Mouse (Mus musculus): ENCODE data around the gene Khdc4. TPM values are rescaled to one million over a fixed set of nuclear protein-coding genes. Genes with fewer than 3 reads are reported as not detected.

The Khdc4 gene
- 80.4 and 93.3 TPM in 2 replicates for total RNA-seq (2014; rRNA removed)
- 45.9 and 55.1 TPM in 2 replicates for polyA plus RNA-seq (2015; fragmentation: Nextera tagmentation; extraction: Ambion mirVana)

DNA sequence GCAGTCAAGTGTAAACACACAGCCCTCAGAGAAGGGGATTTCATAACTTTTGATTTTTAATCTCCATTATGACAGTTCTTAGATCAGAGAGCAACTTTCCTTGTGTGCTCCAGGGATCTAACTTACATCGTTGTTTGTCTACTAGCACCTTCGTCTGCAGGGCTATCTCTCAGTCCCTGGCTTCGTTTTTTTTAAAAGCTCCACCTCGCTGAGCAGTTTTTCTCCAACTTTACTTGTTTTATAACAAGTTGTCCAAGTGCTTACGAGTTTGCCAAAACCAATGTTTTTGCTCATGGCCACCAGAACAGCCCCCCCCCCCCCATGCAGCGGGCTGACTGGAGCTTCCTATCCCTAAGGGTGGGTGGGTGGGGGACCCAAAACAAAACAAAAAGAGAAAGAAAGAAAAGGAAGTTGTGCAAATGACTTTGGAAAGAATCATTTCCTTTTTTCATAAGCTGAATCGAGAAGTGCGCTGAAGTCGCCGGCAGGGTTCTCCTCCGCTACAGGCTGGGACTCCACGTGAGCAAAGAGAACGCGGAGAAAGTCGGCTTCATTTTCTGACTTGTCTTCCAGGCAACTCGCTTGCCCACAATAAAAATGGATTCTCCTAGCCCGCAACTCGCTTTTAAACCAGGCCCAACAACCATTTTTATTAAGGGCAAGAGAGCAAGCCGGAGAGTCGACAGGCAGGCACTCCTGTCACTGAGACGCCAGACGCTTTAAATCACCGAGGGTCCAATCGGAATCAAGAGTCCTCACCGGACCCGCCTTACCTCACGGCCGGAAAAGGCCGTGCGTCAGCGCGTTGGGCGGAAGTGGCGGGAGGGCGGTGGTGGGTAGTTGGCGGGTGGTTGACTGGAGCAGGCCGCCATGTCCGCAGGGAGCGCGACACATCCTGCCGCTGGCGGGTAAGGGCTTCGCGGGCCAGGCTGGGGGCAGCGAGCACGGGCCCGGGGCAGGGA lies at the start of gene Khdc4:
Gene Khdc4, plus strand, starts transcription at position 824 of the 962 bp plus-strand sequence.
- under 1% methylated on average over 47 of the region's 47 CpGs for WGBS
- Histone ChIP-seq H3K4me2 (ENCODE audit: low read depth) (peak within 1 kb of the TSS; percentile 77), H3K27me3 (ENCODE audit: insufficient read depth, low read length) (no peaks in the 10 kb centered on the region), H3K9ac (peak within 1 kb of the TSS; percentile 98), H3K36me3 (ENCODE audit: insufficient read depth) (peaks cover 15% of the 10 kb centered on the region), H3K4me3 (ENCODE audit: low read depth, low read length) (peak within 1 kb of the TSS; percentile 96), H3K27ac (ENCODE audit: low read depth, low read length) (peak within 1 kb of the TSS; percentile 99), H3K9me3 (ENCODE audit: low read length) (no peaks in the 10 kb centered on the region), H3K4me1 (ENCODE audit: insufficient read depth) (0 out of 2 replicates have a peak, but pooled peaks cover 6% of the 10 kb centered on the region)
- no peak; the same call in 1 of the 2 replicates for TF ChIP-seq CTCF (IDR thresholded peaks at IDR 0.05; ENCODE audit: low read depth)
- peak; percentile 99 for ATAC-seq
- peak; percentile 98 for DNase-seq

DNA sequence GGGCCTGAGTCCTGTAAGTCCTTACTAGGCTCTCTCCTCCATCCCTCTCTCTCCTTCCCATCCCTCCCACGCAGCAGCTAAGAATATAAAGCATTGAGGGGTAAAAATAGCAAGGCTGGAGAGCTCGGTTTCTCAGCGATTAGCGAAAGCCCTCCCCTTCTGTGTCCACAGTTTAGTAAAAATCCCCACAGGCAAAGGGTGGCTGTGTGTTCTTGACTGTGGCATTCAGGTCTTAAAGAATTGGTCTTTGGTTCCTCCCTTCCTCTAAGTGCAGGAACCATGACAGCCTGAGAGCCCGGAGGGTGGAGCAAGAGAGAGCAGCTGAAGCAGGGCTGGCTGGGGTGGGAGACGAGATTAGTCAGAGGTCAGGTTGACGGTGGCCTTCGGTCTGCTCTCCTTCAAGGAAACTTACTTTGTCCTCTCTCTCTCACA lies 49.0 kb upstream of the Khdc4 start:
- Histone ChIP-seq H3K4me1 (ENCODE audit: insufficient read depth) (no peaks in the 10 kb centered on the region), H3K27ac (ENCODE audit: low read depth, low read length) (0 out of 2 replicates have a peak overlapping the region, but pooled peaks have one; percentile 15), H3K27me3 (ENCODE audit: insufficient read depth, low read length) (no peaks in the 10 kb centered on the region), H3K36me3 (ENCODE audit: insufficient read depth) (peaks cover 82% of the 10 kb centered on the region), H3K4me3 (ENCODE audit: low read depth, low read length) (no peak overlapping the region), H3K9me3 (ENCODE audit: low read length) (no peaks in the 10 kb centered on the region), H3K4me2 (ENCODE audit: low read depth) (no peak overlapping the region), H3K9ac (no peak overlapping the region)
- DNase-seq (no peak), ATAC-seq (no peak)
- no peak for TF ChIP-seq CTCF (IDR thresholded peaks at IDR 0.05; ENCODE audit: low read depth)
- WGBS = 87% methylated on average over 8 of the region's 8 CpGs

DNA sequence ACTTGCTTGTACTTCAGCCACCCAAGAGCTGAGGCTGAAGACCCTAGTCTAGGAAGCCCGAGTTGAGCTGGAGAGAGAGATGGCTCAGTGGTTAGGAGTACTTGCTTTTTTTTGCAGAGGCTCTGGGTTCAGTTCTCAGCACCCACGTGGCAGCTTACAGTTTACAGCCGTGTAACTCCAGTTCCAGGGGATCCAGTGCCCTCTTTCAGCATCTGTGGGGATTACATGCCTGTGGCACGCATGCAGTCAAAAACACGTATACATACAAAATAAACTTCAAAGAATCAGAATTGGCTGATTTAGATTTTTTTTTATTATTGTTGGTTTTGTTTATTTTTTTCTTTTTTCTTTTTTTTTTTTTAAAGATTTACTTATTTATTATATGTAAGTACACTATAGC lies 48.5 kb upstream of the Khdc4 start:
- no peaks in the 10 kb centered on the region for H3K27me3 ChIP-seq (ENCODE audit: insufficient read depth, low read length)
- H3K4me1 ChIP-seq (ENCODE audit: insufficient read depth) = no peaks in the 10 kb centered on the region
- no peaks in the 10 kb centered on the region for H3K9me3 ChIP-seq (ENCODE audit: low read length)
- H3K4me2 ChIP-seq (ENCODE audit: low read depth) = no peak overlapping the region
- WGBS = 95% methylated on average over 5 of the region's 5 CpGs
- DNase-seq = no peak
- H3K9ac ChIP-seq = no peak overlapping the region
- ATAC-seq = no peak
- H3K36me3 ChIP-seq (ENCODE audit: insufficient read depth) = peaks cover 82% of the 10 kb centered on the region
- no peak overlapping the region for H3K4me3 ChIP-seq (ENCODE audit: low read depth, low read length)
- TF ChIP-seq CTCF (IDR thresholded peaks at IDR 0.05; ENCODE audit: low read depth) = no peak
- no peak overlapping the region for H3K27ac ChIP-seq (ENCODE audit: low read depth, low read length)

DNA sequence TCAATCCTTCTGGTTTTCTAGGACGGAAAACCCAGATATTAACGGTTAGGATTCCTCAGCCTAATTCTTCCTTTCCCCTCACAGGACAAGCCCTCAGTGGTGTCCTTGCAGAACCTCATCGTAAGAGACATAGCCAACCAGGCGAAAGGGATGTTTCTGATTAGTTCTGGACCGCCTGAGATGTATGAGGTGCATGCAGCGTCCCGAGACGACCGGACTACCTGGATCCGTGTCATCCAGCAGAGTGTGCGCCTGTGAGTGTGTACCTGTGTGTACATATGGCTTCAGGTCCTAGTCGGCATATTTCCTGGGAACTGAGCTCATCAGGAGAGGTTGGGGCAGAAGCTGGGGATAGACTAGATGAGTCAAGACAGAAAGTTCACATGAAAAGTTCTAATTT lies 46.4 kb upstream of the Khdc4 start:
- no peak overlapping the region for H3K27ac ChIP-seq (ENCODE audit: low read depth, low read length)

GRCm38 (mm10) chr3:88640676-88641075 lies 44.9 kb upstream of the Khdc4 start:
- Histone ChIP-seq H3K27me3 (ENCODE audit: insufficient read depth, low read length) (no peaks in the 10 kb centered on the region), H3K36me3 (ENCODE audit: insufficient read depth) (peaks cover 80% of the 10 kb centered on the region), H3K4me2 (ENCODE audit: low read depth) (no peak overlapping the region), H3K4me3 (ENCODE audit: low read depth, low read length) (no peak overlapping the region), H3K9me3 (ENCODE audit: low read length) (no peaks in the 10 kb centered on the region), H3K4me1 (ENCODE audit: insufficient read depth) (no peaks in the 10 kb centered on the region), H3K27ac (ENCODE audit: low read depth, low read length) (no peak overlapping the region), H3K9ac (no peak overlapping the region)
- peak; percentile 80 for TF ChIP-seq CTCF (IDR thresholded peaks at IDR 0.05; ENCODE audit: low read depth)
- ATAC-seq (peak; percentile 84), DNase-seq (peak; percentile 79)
- WGBS = 82% methylated on average over 1 of the region's 1 CpGs

More for the DNA sequence above, 46.4 kb upstream of the Khdc4 start:
- ATAC-seq (no peak), DNase-seq (no peak)
- H3K9me3 ChIP-seq (ENCODE audit: low read length) = no peaks in the 10 kb centered on the region
- H3K4me2 ChIP-seq (ENCODE audit: low read depth) = no peak overlapping the region
- H3K27me3 ChIP-seq (ENCODE audit: insufficient read depth, low read length) = no peaks in the 10 kb centered on the region
- TF ChIP-seq CTCF (IDR thresholded peaks at IDR 0.05; ENCODE audit: low read depth) = no peak
- H3K9ac ChIP-seq = no peak overlapping the region
- H3K4me3 ChIP-seq (ENCODE audit: low read depth, low read length) = no peak overlapping the region
- H3K36me3 ChIP-seq (ENCODE audit: insufficient read depth) = peaks cover 82% of the 10 kb centered on the region
- WGBS = 96% methylated on average over 12 of the region's 12 CpGs
- no peaks in the 10 kb centered on the region for H3K4me1 ChIP-seq (ENCODE audit: insufficient read depth)

DNA sequence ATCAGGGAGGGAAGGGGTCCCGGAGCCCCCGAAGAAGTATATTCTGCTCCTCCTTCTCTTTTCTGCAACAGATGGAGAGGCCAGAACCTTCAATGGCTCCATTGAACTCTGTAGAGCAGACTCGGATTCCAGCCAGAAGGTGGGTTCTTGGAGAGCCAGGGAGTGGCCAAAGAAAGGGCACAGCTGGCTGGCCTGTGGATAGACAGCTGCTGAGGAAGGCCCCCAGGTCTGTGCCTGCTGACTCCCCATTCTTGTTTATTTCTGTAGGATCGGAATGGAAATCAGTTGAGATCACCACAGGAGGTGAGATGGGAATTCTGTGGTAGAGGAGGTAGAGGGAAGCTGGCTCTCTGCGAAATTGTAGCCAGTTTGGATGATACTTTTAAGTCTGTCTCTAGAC lies 42.5 kb upstream of the Khdc4 start:
- WGBS = 79% methylated on average over 5 of the region's 5 CpGs
- Histone ChIP-seq H3K4me2 (ENCODE audit: low read depth) (no peak overlapping the region), H3K9ac (no peak overlapping the region), H3K4me1 (ENCODE audit: insufficient read depth) (no peaks in the 10 kb centered on the region), H3K27me3 (ENCODE audit: insufficient read depth, low read length) (no peaks in the 10 kb centered on the region), H3K36me3 (ENCODE audit: insufficient read depth) (peaks cover 84% of the 10 kb centered on the region), H3K4me3 (ENCODE audit: low read depth, low read length) (no peak overlapping the region), H3K9me3 (ENCODE audit: low read length) (no peaks in the 10 kb centered on the region), H3K27ac (ENCODE audit: low read depth, low read length) (no peak overlapping the region)
- no peak for TF ChIP-seq CTCF (IDR thresholded peaks at IDR 0.05; ENCODE audit: low read depth)
- DNase-seq = no peak
- ATAC-seq = no peak

DNA sequence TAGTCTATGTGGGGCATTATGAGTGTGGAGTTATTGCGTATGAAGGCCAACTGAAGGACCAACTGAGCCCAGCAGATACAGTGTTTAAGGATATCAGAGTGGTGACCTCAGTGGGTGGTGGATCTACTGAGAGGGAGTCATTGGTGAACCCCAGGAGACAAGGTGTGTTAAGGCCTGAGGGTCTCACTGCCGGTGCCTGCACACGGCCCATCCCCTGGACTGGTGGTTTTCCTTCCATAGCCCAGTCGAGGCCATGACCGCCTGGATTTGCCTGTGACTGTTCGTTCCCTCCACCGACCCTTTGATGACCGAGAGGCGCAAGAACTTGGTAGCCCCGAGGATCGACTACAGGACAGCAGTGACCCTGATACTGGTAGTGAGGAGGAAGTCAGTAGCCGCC lies 39.7 kb upstream of the Khdc4 start:
- H3K4me1 ChIP-seq (ENCODE audit: insufficient read depth) = no peaks in the 10 kb centered on the region
- no peak overlapping the region for H3K9ac ChIP-seq
- H3K4me2 ChIP-seq (ENCODE audit: low read depth) = no peak overlapping the region
- H3K9me3 ChIP-seq (ENCODE audit: low read length) = no peaks in the 10 kb centered on the region
- H3K27me3 ChIP-seq (ENCODE audit: insufficient read depth, low read length) = no peaks in the 10 kb centered on the region
- WGBS = 92% methylated on average over 12 of the region's 12 CpGs
- DNase-seq (no peak), ATAC-seq (no peak)
- TF ChIP-seq CTCF (IDR thresholded peaks at IDR 0.05; ENCODE audit: low read depth) = no peak
- peaks cover 72% of the 10 kb centered on the region for H3K36me3 ChIP-seq (ENCODE audit: insufficient read depth)
- no peak overlapping the region for H3K27ac ChIP-seq (ENCODE audit: low read depth, low read length)
- no peak overlapping the region for H3K4me3 ChIP-seq (ENCODE audit: low read depth, low read length)

All from forebrain, postnatal 0 days (tissue).